Mouse (Mus musculus) naive thymus-derived CD4-positive, alpha-beta T cell, adult 2 months (primary cell): ENCODE measurements at regions not wholly inside any gene's neighbourhood (a gene's known extent, or its start where the extent isn't known, plus 50 kb on each side); places are given as distances from the start of the nearest gene placed in this dataset.
"Not testable (repeated sequence)": the region's sequence is repeated elsewhere in the genome, so short reads cannot be mapped to it uniquely, and the experiment has no call there.

Source experiments
- DNase-seq: peaks from one replicate; pipeline ENCODE4 v3.0.0-alpha.2; 2011; ENCODE audit warnings: low read depth

DNA sequence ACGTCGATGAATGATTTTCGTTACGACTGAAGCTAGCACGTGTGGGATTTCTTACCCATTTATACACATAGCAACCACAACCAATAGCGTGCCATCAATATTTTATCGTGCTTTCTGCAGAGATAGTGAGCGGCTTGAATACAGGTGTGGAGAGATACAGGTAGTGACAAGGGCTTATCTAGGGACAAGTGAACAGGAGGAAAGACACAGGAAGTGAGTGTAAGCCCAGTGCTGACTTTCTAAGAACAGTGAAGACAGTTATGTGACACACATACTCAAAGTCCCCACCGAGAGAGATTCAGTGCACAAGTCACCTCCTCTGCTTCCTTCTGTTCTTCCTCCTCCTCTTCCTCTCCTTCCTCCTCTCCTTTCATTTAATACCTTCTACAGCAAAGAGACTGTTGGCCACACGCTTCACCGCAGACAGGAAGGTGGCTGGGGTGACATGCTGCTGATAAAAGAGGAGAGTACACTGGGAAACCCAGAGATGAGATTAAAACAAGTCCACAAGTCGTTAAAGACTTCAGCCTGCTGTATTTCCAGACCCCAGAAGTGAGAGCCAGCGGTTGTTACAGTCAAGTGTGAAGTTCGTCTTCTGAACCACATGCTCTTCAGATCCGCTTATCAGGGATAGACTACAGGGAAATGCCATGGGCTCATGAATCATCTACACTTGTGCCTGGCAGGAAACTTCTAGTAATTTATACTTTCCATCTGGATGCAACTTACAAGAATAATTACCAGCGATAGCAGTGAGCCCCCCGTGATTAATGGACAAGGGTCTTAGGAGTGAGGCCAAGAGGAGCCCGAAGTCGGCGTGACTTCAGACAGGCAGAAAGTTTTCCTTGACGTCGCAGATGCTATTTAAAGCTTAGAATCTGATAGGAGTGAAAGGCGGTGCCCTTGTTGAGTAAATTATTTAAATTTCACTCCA is 180.5 kb downstream of the Gxylt1 start:
- peak; percentile 1 for DNase-seq

DNA sequence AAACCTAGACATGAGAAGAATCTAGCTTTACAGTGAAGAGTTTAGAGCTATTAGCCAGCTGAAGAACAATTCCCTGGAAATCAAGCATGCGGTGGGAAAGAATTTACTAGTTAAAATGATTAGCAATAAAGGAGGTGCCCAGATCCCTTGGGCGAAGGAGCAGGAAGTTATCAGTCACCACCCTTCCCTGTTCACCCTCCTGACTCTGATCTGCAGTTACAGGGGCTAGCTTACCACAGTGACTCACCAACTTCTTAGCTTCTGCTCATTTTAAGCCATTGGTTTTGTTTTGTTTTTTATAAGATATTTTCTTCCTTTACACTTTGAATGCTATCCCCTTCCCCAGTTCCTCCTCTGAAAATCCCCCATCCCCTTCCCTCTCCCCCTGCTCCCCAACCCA is 183.6 kb downstream of the Gxylt1 start:
- DNase-seq = no peak

DNA sequence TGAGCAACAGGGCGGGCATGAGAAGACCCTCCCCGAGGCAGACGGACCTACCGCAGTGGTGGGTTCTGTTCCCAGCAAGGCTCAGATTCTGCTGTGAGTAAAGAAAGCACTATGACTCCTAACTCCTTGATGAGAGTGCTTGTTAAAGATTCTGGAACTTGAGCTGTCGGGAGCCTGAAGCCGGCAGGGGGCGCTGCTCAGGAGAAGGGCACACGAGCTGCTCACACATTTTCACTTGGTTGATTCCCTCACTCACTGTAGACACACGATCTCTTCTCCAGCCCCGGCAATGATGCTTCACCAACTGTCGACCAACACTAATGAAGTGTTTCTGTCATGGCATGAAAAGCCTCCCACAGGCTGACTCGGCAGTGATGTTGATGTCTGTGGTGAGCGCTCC is 185.6 kb downstream of the Gxylt1 start:
- DNase-seq = peak; percentile 40

DNA sequence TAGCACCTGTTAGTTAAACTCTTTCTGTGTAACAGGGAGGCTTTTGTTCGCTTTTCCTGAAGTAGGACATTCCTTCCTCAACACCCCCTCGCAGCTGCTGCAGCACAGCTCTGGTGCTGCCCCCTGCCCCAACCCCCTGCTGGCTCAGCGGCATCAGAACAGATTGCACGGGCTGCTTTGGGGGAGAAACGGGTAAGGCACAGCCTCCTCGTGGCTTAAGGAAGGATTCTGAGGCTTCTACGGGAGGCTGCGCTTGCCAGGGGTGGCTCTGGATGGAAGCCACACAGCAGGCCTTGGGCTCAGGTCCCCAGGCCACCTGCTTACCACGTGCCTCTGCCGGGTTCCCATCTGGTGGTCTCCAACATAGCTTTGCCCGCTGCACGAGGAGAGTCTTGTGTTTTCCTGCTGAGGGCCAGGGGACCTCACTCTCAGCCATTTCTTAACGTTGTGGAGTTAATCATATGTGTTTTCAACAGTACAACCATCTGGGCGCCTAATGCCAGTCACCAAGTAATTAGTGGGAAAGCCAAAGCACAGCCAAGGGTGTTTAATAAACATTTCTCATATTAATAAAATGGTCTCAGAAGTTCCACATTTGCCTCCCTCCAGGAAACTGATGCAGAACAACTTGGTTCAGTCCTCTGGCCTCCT is 189.9 kb downstream of the Gxylt1 start:
- no peak for DNase-seq

DNA sequence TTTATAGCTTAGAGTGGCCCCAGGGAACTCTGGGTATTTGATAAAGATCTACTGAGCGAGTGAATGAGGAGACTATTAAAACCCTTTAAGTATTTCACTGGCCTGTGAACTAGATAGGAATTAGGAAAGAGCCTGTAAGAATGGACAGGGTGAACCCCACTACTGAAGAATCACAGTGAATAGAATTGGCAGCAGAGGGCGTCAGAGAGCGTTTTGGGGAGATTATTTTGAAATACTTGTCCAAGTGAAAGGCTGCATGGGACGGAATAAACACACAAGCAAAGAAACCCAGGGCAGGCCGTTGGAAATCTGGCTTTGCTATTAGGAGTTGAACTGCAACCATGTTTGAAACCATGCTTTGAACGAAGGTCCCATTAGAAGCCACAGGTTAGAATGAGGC is 200.9 kb downstream of the Gxylt1 start:
- no peak for DNase-seq

DNA sequence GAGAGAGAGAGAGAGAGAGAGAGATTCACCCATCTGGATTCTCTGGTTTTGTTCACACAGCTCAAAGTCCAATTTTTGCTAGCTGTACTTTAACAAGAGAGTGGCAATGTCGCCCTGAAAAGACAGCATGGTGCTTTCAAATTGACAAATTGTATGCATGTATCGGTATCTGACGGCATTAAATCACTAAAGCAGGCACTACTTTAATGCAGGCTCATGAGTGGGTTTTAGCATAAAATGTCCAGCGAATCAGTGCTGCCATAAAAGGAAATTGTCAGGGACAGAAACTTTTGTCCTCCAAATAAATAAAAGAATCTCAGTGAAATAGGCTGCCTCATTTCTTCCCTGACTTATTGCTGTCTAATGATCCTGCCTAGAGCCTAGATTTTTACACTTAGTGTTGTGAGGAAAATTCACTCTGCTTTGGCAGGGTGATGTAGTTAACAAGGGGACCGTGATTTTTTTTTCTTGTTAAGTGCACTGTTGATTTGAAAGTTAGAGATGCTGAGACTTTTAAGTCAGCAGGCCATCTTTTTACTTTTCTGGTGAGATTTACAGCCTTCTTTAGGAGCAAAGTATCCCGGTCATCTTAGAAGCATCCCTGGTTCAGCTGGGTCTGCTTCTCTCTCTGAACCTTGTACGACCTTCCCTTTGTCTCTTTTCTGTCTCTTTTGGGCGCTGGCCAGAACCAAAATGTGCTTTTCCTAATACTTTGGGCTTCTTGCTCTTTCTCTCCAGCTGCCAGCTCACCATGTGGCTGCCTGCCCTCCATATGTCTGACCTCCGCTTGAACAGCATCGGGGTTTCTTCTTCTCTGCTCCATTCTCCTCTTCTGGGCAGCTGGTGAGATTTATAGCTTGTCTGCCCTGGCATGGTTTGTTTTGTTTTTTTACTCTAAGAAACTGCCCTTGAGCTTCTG is 212.5 kb downstream of the Gxylt1 start:
- no peak for DNase-seq

DNA sequence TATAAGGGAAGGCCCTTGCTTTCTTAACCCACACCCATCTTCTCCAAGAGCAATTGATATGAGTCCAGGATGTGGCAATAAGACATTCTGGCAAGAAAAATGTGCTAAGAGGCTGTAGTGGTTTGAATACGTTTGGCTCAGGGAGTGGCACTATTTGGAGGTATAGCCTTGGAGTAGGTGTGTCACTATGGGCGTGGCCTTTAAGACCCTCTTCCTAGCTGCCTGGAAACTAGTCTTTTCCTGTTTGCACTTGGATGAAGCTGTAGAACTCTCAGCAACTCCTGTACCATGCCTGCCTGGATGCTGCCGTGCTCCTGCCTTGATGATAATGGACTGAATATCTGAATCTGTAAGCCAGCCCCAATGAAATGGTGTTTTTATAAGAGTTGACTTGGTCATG is 221.5 kb downstream of the Gxylt1 start:
- no peak for DNase-seq

DNA sequence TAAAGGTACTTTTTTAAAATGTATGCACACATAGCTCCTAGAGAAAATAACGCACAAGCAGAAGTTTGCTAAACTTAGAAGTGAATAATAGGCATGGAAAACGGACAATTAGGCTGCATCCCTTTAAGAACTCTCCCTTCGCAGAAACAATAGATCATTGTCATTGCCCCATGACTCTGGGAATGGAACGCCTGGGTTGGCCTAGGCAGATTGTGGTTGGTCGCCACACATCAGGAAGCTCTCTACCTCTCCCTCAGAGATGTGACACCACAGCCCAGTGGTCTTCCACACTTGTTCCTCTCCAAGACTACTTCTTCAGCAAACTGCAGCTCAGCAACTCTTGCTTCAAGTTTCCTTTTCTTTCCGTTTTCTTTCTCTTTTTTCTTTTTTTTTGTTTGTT is 247.8 kb downstream of the Gxylt1 start:
- no peak for DNase-seq

DNA sequence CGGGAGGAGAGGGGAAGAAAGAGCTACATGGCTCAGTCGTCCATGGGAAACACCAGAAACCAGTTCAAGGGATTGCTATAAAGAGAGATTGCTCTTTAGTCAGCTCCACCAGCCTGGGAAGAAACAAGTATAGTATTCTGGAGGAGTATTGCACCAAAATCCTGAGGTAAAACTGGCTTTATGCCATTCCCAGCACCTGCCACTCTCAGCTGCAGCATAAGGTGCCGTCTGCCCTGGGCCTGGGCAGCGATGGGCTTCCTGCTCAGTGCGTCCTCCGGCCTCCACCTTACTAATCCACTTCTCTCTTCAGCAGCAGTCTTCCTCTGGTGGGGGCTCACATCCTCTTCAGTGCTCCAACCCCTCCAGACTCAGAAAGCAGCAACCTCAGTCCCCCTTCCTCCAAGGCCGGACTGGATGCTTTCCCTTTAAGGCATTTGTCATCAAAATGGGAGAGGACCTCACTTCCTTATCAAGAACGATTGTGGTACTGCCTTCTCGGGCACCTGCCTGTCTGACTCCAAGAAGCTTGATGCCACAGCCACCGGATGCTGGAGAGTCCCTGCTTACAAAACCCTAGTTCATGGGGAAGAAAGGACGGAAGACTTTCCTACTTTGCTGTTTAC is 248.4 kb downstream of the Gxylt1 start:
- no peak for DNase-seq

DNA sequence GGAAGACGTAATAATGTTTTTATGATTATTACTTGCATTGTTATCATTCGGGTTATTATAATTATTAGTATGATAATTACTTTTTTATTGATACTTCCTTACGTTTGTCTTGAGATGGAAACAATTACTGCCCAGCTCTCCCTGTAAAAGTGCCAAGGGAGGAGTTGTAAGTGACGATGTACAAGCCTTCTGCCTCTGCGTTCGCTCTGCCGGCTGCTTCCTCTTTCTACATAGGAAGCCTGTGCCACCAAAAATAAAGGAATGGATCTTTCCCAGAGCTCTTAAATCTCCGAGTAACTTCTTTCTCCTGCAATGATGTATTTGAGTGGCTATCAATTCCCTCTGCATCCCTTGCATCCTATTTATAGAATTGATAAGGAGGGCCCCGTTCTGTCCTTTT is 249.2 kb downstream of the Gxylt1 start:
- DNase-seq = no peak

DNA sequence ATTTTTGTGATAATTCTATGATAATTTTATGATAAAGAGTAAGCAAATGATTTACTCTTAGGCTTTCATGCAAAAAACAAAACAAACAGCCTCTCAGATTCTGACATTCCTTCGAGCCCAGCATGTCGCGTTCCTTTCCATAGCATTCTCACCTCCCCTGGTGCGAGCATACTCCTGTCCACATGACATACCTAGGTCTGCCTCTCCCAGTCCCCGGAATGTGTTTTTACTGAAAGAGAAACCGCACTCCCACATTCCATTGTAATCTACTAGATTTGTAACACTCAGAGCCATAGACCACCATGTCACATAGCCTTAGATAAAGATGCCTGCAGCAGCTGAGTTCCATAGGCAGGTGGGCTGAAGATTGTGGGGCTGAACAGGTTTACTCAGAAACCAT is 250.8 kb downstream of the Gxylt1 start:
- DNase-seq = no peak

DNA sequence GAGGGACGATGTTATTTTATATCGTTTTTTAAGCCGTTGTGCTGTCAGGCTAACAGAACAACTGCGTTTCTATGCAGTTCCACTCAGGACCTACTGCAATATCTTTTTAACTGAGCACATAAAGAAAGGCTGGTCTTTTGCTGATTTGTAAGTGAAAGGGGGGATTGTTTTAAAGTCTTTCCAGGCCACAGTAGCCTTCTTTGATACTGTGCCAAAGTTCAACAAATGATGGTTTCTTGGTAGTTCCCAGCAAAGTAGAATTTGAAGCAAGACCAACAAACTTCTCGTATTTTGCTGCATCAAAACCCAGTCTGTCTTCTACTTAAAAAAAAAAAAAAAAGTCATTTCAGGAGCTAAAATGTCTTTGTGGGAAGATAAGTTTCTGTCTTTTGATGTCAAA is 263.8 kb downstream of the Gxylt1 start:
- DNase-seq = no peak

DNA sequence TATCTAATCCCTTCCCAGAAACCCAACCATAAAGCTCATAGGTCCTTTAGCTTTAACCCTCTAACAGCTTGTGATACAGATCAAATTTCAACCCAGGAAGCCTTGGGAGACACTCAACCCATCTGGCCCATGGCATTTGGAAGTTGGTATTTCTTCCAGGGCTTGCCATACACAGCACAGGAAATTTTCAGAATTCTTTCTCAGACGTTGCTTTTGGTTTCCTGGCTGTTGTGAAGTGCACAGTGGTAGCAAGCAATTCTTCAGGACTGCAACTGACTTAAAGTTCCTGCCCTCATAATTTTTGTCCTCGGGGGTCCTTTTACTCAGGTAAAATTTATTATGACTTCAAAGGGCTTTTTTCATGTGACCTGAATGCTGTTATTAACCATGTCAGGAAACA is 264.4 kb downstream of the Gxylt1 start:
- no peak for DNase-seq

DNA sequence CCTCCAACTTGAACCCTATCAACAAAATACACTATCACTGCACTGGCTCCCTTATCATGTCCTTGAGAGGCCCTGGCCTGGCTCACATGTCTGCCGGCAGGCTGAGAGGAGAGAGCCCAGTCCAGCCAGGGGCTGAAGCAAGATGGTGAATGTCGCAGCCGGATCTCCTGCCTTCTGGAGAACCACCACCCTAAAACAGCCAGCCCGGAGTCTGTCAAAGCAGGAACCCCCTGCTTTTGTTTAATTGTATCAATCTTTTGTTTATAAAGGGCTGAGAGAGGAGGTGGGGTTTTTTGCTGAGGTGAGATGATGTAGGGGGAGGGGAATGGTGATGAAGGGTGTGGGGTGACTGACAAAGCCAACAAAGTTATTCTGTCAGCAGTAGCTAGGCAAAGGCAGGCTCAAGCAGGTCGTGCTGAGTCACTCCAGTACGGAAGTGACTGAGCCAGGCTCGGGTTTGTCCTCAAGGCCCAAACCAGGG is 269.2 kb downstream of the Gxylt1 start:
- no peak for DNase-seq

DNA sequence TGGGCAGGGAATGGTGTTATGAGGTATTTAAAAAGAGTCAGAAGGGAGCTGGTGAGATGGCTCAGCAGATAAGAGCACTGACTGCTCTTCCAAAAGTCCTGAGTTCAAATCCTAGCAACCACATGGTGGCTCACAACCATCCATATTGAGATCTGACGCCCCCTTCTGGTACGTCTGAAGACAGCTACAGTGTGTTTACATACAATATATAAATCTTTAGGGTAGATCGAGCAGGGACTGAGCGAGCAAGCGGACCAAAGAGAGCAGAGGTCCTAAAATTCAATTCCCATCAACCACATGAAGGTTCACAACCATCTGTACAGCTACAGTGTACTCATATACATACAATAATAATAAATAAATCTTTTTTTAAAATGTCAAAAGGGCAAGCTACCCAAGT is 269.8 kb downstream of the Gxylt1 start:
- not testable (repeated sequence) for DNase-seq

DNA sequence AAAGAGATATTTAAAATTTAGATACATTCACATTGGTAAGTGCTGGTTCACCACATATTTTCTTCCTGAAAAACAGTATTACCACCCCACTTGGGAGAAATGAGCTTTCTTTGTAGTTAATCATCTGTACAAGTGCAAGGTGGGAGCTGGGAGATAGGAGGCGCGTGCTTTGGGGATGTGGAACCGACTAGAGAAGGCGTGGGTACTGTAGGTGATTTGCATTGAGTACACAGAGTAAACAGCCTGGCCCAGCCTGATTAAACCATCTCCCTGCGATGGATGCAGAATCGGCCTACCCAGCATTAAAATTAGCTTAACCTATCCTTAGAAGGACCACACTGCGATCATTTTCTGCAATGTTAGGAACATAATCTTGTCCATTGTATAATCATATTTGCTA is 270.4 kb downstream of the Gxylt1 start:
- DNase-seq = no peak

DNA sequence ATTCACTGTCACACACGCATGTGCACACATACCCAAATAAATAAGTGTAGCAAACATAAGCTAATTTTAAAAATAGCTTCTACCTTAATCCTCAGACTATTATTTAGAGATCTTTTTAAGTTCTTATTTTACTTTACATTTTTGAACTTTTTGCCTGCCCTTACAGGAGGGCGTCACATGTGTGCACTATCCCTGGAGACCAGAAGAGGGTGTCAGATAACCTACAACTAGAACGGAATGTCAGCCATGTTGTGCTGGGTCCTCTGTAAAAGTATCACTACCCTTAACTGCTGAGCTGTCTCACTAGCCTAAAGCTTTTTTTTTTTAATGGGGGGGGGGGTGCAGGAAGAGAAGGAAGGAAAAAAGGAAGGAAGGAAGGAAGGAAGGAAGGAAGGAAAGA is 271.7 kb downstream of the Gxylt1 start:
- DNase-seq = no peak

DNA sequence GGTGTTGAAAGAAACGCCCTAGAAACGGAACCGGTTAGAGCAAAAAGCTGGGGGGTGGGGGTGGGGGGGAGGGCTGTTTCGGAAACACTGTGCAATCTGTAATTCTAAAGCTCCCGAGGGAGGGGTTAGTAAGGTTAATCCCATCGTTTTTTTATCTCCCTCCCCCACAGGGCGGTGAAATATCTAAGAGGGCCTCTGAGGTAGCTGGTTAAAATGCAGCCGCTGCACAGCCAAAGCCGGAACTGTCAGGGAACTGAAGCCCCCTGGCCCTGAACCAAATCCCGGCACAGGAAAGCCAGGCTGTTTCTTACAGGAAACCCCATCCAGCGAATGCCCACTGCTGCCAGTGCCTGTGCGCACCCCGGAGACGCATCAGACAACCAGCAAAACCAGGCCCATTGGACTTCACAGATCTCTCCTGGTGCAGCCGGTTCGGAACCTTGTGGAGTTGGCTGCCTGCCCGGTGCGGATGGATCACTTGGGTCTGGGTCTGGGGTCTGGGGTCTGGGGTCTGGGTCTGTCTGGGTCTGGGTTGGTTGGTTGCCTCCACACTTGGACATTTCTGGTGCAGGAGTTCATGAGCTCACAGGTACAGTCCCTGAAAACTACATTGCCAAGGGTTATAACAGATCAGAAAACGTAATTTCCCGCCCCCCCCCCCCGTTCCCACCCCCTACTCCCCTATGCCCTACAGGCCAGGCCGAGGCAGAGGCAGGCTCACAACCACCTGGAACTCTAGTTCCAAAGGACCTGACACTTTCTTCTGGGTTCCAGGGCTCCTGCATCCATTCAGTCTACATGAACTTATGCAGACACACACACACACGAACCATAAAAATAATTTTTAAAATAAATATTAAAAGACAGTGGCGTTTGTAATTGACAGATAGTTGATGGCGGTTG is 272.7 kb downstream of the Gxylt1 start:
- DNase-seq = no peak

DNA sequence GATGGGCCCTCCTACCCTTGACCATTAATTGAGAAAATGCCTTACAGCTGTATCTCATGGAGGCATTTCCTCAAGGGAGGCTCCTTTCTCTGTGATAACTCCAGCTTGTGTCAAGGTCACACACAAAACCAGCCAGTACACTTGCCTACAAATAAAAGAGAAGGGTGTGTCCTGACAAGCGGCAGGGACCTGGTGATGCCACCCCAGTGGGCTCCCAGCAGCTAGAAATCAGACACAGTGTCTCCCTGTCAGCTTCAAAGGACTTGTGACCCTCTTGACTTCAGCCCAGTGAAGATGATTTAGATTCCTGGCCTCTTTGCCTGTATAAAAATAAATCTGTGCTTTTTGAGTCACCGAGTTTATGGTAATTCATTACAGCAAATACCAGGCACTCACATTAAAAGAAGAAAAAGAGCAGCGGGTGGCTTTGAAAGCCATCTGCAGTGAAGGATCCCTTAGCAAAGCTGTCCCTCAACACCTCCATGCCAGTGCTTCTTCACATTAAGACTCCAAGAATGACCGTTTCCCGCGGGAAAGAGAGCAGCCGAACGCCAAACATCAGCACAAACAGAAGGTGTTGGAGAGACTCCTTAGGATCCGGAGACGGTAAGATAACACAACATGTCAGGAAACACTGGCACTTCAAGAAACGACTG is 273.5 kb downstream of the Gxylt1 start:
- no peak for DNase-seq

DNA sequence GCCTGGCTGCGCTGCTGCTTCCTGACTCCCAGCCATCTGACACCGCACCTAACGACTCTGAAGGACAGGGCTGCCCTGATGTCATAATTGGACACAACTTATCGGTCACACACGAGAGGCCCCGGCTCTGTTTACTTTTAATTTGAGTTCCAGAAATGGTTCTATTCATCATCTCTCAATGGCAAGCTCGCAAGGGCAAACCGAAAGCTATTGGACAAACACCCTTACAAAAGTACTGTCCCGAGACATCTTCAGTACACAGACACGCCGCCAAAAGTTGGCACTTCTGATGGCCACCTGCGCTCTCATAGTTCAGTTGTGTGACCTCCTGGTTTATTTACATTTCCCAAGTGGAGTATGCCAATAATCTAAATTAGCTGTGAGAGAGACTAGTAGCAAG is 274.9 kb downstream of the Gxylt1 start:
- no peak for DNase-seq
